Mouse (Mus musculus) heart, postnatal 0 days (tissue): Measurements from ENCODE around the gene Chn2. TPM values are rescaled to one million over a fixed set of nuclear protein-coding genes. Genes with fewer than 3 reads are reported as not detected.

Source experiments
- ATAC-seq: fragments of 200-750 bp; cut with Nextera tagmentation; 2 replicates; pipeline ENCODE4 v1.8.0; 2017; ENCODE audit warnings: low read depth, moderate number of reproducible peaks, moderate library complexity; ENCODE audit not compliant: insufficient read depth
- DNase-seq: peaks from one replicate; pipeline ENCODE4 v3.0.0-alpha.2; 2016; ENCODE audit warnings: low spot score
- H3K27ac ChIP-seq: fragments of 300-500 bp; sonication (generic); 2 replicates; pipeline ENCODE4 v1.5.1; 2014; ENCODE audit warnings: low read depth, mild to moderate bottlenecking
- H3K27me3 ChIP-seq: fragments of 300-500 bp; sonication (generic); 2 replicates; pipeline ENCODE4 v1.6.1; 2014; ENCODE audit warnings: low read length, mixed read lengths; ENCODE audit not compliant: control insufficient read depth, insufficient read depth
- H3K36me3 ChIP-seq: fragments of 300-500 bp; sonication (generic); replicated peaks from 2 replicates; pipeline ENCODE4 v1.6.1; 2014; ENCODE audit warnings: low read length, mixed read lengths; ENCODE audit not compliant: control insufficient read depth, insufficient read depth
- H3K4me1 ChIP-seq: fragments of 300-500 bp; sonication (generic); 2 replicates; pipeline ENCODE4 v1.6.1; 2014; ENCODE audit warnings: antibody characterized with exemption; ENCODE audit not compliant: control insufficient read depth, insufficient read depth
- H3K4me2 ChIP-seq: fragments of 300-500 bp; sonication (generic); 2 replicates; pipeline ENCODE4 v1.6.1; 2014; ENCODE audit warnings: low read depth, mild to moderate bottlenecking, low read length, moderate library complexity
- H3K4me3 ChIP-seq: fragments of 300-500 bp; sonication (generic); 2 replicates; pipeline ENCODE4 v1.5.1; 2014; ENCODE audit warnings: low read depth, low read length
- H3K9ac ChIP-seq: fragments of 300-500 bp; sonication (generic); replicated peaks from 2 replicates; pipeline ENCODE4 v1.6.1; 2014; ENCODE audit warnings: low read depth, low read length, mixed read lengths
- H3K9me3 ChIP-seq: fragments of 300-500 bp; sonication (generic); replicated peaks from 2 replicates; pipeline ENCODE4 v1.6.1; 2016; ENCODE audit warnings: low read length; ENCODE audit not compliant: control insufficient read depth
- CTCF ChIP-seq: IDR thresholded peaks from 2 replicates; pipeline ENCODE4 v1.5.1; 2016; ENCODE audit warnings: antibody characterized with exemption, control low read depth, low read depth
- EP300 ChIP-seq: IDR thresholded peaks from 2 replicates; pipeline ENCODE4 v1.6.1; 2016; ENCODE audit warnings: antibody characterized with exemption, low read depth
- WGBS: fragments of 180-500 bp; shearing (Covaris S2); extraction: QIAGEN DNeasy Blood & Tissue Kit; methylation state at CpG from one replicate; pipeline ENCODE4 v1.1.7; 2014; 5-methylcytosine and 5-hydroxymethylcytosine counted together
- polyA plus RNA-seq: library from polyadenylated mRNA; unstranded; fragments of >200 nt; fragmentation: Nextera tagmentation; extraction: Ambion mirVana; gene quantifications from 2 replicates; pipeline ENCODE4 v1.2.1, GENCODE M21; 2015
- total RNA-seq: library from RNA; depleted of rRNA; stranded (reverse); fragments of >200 nt; gene quantifications from 2 replicates; pipeline ENCODE4 v1.2.3, GENCODE M21; 2014; ENCODE audit warnings: low replicate concordance

Gene Chn2
- total and polyA plus RNA-seq, 2 experiments from 2014 or later, result 2.0 to 12.2 TPM

DNA sequence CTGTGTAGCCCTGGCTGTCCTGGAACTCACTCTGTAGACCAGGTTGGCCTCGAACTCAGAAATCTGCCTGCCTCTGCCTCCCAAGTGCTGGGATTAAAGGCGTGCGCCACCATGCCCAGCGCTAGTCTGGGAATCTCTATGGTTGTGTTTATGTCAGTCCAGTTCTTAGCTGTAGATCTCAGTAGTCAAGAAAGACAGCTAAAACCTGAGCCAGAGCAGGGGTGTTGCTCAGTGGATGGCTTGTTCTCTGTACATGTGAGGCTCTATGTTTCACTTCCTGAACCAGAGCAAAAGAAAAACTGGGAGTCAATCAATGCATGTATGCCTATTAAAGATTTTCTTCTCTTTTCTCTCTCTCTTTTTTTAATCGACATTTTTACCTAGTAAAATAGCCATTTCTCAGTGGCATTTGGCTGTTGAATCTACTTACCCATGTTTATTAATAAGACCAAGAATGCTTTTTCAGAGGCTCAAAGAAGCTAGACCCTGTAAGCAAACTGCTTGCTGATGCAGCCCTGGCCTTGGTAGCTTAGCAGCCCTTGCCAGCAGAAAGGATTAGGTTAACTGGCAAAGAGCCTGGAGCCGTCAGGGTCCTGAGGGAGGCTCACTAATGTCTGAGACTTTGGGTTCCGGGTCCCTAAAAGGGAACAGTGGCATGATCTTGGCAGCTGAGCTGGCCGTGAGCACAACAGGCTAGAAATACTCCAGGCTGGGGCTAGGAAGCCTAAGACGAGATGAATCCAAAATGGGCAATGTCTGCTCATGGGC, 87.1 kb downstream of the Chn2 start:
- WGBS, result 69% methylated on average over 9 of the region's 9 CpGs
- Histone ChIP-seq H3K4me1 (no peaks in the 10 kb centered on the region), H3K9me3 (no peaks in the 10 kb centered on the region), H3K27ac (no peak overlapping the region), H3K4me2 (no peak overlapping the region), H3K27me3 (0 out of 2 replicates have a peak, but pooled peaks cover 3% of the 10 kb centered on the region), H3K4me3 (no peak overlapping the region), H3K9ac (no peak overlapping the region), H3K36me3 (no peaks in the 10 kb centered on the region)
- TF ChIP-seq EP300 (no peak), CTCF (no peak)
- DNase-seq (no peak), ATAC-seq (no peak)

DNA sequence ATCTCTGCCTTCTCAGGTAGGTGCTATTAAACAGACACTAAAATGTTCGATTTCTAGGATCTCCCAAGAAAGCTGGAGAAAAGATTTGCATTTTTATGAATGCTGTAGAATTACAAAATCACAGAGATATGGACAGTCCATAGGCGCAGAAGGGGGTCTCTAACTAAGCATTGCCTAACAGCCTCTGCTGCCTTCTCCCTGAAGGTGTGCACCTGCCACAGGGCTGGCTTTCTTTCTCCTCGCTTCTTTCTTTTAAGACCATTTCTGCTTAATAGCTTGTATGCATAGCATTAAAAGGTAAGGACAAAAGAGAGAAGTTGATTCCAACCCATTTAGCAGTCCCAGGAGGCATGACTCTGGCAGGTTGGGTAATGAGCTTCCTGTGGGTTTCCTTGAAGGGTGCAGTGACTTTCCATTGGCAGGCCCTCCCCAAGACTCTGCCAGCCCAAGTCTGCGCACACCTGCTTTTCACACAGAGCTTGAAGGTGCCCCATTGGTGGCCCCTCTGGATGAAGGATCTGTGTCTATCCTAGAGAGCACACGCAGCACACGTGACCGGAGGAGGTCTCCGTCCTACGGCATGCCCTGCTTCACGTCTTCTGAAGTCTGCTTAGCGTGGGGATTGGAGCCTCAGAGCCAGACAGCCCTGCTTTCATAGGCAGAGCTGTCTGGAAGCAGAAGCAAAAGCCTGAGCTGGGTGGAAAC, 87.8 kb downstream of the Chn2 start:
- Histone ChIP-seq H3K36me3 (no peaks in the 10 kb centered on the region), H3K4me3 (no peak overlapping the region), H3K9ac (no peak overlapping the region), H3K4me2 (no peak overlapping the region), H3K4me1 (no peaks in the 10 kb centered on the region), H3K9me3 (no peaks in the 10 kb centered on the region), H3K27me3 (0 out of 2 replicates have a peak, but pooled peaks cover 3% of the 10 kb centered on the region), H3K27ac (no peak overlapping the region)
- 85% methylated on average over 11 of the region's 11 CpGs for WGBS
- TF ChIP-seq CTCF (no peak), EP300 (no peak)
- ATAC-seq, result no peak
- no peak for DNase-seq

DNA sequence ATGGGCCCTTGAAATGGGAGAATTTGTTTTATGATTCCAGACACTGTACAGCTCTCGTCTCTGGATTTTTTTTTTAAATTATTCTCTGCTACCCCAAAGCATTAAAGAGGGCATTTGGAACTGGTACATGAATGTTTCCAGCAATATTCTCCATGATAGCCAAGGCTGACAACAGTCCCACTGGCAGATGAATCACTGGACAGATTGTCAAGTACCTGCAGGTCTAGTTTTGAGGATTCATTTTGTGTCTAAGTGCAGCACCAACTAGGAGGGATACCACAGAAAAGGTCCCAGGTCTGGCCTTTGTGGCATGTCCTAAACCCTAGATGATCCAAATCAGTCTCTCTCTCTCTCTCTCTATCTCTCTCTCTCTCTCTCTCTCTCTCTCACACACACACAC, 89.3 kb downstream of the Chn2 start:
- Histone ChIP-seq H3K9me3 (no peaks in the 10 kb centered on the region), H3K4me2 (no peak overlapping the region), H3K4me1 (no peaks in the 10 kb centered on the region), H3K4me3 (no peak overlapping the region), H3K9ac (no peak overlapping the region), H3K27ac (no peak overlapping the region), H3K36me3 (no peaks in the 10 kb centered on the region), H3K27me3 (0 out of 2 replicates have a peak, but pooled peaks cover 3% of the 10 kb centered on the region)
- TF ChIP-seq EP300, result no peak
- no peak for TF ChIP-seq CTCF
- 78% methylated on average over 1 of the region's 1 CpGs for WGBS
- ATAC-seq, result no peak
- DNase-seq, result no peak

DNA sequence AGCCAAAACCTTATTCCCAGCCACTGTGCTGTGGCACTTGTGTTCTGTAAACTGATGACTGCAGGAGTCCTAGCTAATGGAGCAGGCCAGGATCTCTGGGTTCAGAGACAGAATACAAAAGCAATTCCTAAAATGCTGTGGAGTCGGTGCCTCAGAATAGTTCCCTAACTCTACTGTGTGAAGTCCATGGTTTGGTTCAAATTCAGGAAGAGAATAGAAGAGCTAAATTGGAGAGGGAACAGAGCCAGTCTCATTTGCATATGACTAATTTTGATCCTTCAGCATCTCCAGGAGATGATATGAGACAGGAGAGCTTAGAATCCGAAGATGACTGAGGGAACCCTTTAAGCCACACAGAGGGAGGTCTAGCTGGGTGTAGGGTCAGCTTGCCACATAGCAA, 90.2 kb downstream of the Chn2 start:
- no peak overlapping the region for H3K27ac ChIP-seq
- no peaks in the 10 kb centered on the region for H3K9me3 ChIP-seq
- H3K4me2 ChIP-seq, result no peak overlapping the region
- H3K27me3 ChIP-seq, result 0 out of 2 replicates have a peak, but pooled peaks cover 3% of the 10 kb centered on the region
- 86% methylated on average over 2 of the region's 2 CpGs for WGBS
- no peaks in the 10 kb centered on the region for H3K36me3 ChIP-seq
- no peak for ATAC-seq
- DNase-seq, result no peak
- H3K4me3 ChIP-seq, result no peak overlapping the region
- H3K4me1 ChIP-seq, result no peaks in the 10 kb centered on the region
- no peak for TF ChIP-seq CTCF
- TF ChIP-seq EP300, result no peak
- H3K9ac ChIP-seq, result no peak overlapping the region

DNA sequence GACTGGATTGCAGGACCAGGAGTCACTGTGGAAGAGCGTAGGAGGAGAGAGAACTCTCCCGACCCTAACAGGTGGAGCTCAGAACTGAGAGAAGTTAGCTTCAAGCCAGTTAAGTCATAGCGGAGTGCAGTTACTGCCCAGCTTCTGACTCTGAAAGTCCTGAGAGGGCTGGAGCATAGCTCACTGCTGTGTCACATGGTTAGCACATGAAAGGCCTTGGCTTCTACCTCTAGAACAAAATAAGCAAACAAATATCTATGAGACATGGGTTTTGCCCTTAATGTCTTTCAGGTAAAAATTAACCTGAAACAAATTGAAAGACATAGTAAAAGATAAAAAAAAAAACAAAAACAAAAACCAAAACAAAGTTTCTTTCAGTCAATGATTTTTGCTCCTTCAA, 91.5 kb downstream of the Chn2 start:
- no peak overlapping the region for H3K9ac ChIP-seq
- 0 out of 2 replicates have a peak, but pooled peaks cover 3% of the 10 kb centered on the region for H3K27me3 ChIP-seq
- H3K4me1 ChIP-seq, result no peaks in the 10 kb centered on the region
- WGBS, result 73% methylated on average over 3 of the region's 3 CpGs
- no peaks in the 10 kb centered on the region for H3K9me3 ChIP-seq
- DNase-seq, result no peak
- H3K36me3 ChIP-seq, result no peaks in the 10 kb centered on the region
- H3K4me3 ChIP-seq, result no peak overlapping the region
- ATAC-seq, result no peak
- no peak overlapping the region for H3K27ac ChIP-seq
- H3K4me2 ChIP-seq, result no peak overlapping the region
- TF ChIP-seq CTCF, result no peak
- no peak for TF ChIP-seq EP300
